Mouse (Mus musculus) cerebellum, adult 2 months (tissue): ENCODE measurements around the gene Ccdc151. TPM values are rescaled to one million over a fixed set of nuclear protein-coding genes. Genes with fewer than 3 reads are reported as not detected.

Source experiments
- DNase-seq, 2 experiments: peaks; one replicate each; pipeline ENCODE4 v3.0.0; 2021
- H3K27ac ChIP-seq: fragments of 200-500 bp; 2 replicates; pipeline ENCODE4 v1.5.1; 2012; ENCODE audit warnings: low read length, control low read depth, inconsistent platforms; ENCODE audit not compliant: insufficient read depth
- H3K27me3 ChIP-seq: fragments of 200-500 bp; 2 replicates; pipeline ENCODE4 v1.6.1; 2012; ENCODE audit warnings: inconsistent platforms, mild to moderate bottlenecking, low read length, moderate library complexity; ENCODE audit not compliant: control insufficient read depth, insufficient read depth
- H3K4me1 ChIP-seq: fragments of 200-500 bp; 2 replicates; pipeline ENCODE4 v1.6.1; 2011; ENCODE audit warnings: low read length; ENCODE audit not compliant: control insufficient read depth, insufficient read depth
- H3K4me3 ChIP-seq: fragments of 200-500 bp; replicated peaks from 2 replicates; pipeline ENCODE3; 2011; ENCODE audit warnings: mild to moderate bottlenecking, low read depth, low read length, control low read depth; ENCODE audit not compliant: insufficient read depth
- CTCF ChIP-seq: fragments of 200-500 bp; IDR thresholded peaks from 2 replicates; pipeline ENCODE4 v1.5.1; 2011; ENCODE audit warnings: low read depth, mild to moderate bottlenecking, control low read depth, low read length, moderate library complexity, borderline replicate concordance; ENCODE audit not compliant: insufficient read depth
- POLR2A ChIP-seq: fragments of 200-500 bp; IDR thresholded peaks from 2 replicates; pipeline ENCODE4 v1.6.1; 2011; ENCODE audit warnings: low read length, control low read depth, borderline replicate concordance; ENCODE audit not compliant: insufficient read depth
- WGBS: fragments of 180-500 bp; shearing (Covaris S2); methylation state at CpG from one replicate; pipeline ENCODE4 v1.1.7; 2018; 5-methylcytosine and 5-hydroxymethylcytosine counted together
- polyA plus RNA-seq: library from polyadenylated mRNA; depleted of rRNA; stranded (reverse); fragments of >200 nt; gene quantifications from 2 replicates; pipeline ENCODE4 v1.2.3, GENCODE M21; 2012

Gene Ccdc151
- polyA plus RNA-seq, 1 experiment = 2.7 TPM

DNA sequence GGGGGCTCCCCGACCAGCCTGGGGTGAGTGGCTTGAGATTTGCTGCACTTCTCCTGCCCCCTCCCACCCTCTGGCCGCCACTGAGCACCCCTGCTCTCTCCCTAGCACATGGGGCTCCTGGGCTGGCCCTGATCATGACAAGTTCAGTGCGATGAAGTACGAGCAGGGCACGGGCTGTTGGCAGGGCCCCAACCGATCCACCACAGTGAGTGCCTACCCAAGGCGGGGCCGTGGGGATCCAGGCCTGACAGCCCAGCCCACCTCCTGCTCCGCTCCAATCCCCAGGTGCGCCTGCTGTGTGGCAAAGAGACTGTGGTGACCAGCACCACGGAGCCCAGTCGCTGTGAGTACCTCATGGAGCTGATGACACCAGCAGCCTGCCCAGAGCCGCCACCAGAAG is 10.3 kb upstream of the Ccdc151 start:
- 62% methylated on average over 13 of the region's 13 CpGs for WGBS
- no peak for DNase-seq
- H3K4me1 ChIP-seq = peaks cover 31% of the 10 kb centered on the region
- no peaks in the 10 kb centered on the region for H3K27me3 ChIP-seq
- no peak overlapping the region for H3K4me3 ChIP-seq
- no peak for TF ChIP-seq CTCF
- TF ChIP-seq POLR2A = no peak
- H3K27ac ChIP-seq = no peak overlapping the region

DNA sequence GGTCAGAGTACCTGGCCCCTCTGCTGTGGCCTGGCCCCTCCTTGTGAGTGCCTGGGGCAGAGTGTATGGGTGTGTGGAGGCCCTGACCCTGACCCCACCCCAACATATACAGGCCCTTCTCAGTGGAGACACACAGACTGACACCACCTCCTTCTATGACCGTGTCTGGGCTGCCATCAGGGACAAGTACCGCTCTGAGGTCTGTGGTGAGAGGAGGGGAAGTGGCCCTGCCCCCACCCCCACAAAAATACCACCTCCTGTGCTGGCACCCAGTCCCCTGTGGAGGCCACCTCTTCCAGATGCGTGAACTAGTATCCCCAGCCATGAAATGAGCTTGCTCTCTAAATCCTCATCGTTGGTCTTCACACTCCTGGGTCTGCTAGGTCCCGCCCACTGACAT is 8.6 kb upstream of the Ccdc151 start:
- WGBS = 78% methylated on average over 5 of the region's 5 CpGs
- no peak for DNase-seq
- peaks cover 18% of the 10 kb centered on the region; the same call in 1 of the 2 replicates for H3K4me1 ChIP-seq
- H3K4me3 ChIP-seq = no peak overlapping the region
- H3K27ac ChIP-seq = no peak overlapping the region
- H3K27me3 ChIP-seq = no peaks in the 10 kb centered on the region
- TF ChIP-seq CTCF (no peak), POLR2A (no peak)

- WGBS = 94% methylated on average over 12 of the region's 12 CpGs
- TF ChIP-seq CTCF (no peak), POLR2A (no peak)
- Histone ChIP-seq H3K4me1 (peaks cover 17% of the 10 kb centered on the region; the same call in 1 of the 2 replicates), H3K4me3 (no peak overlapping the region), H3K27me3 (no peaks in the 10 kb centered on the region), H3K27ac (no peak overlapping the region)
- no peak for DNase-seq
These were observed 2.1 kb upstream of the Ccdc151 start for GRCm38 (mm10) chr9:22004546-22004945.

GRCm38 (mm10) chr9:22003163-22003554 is 725 bp upstream of the Ccdc151 start:
- no peak for DNase-seq
- WGBS = under 1% methylated on average over 18 of the region's 18 CpGs
- Histone ChIP-seq H3K4me1 (peaks cover 14% of the 10 kb centered on the region; the same call in 1 of the 2 replicates), H3K27ac (peak overlapping the region; percentile 63), H3K27me3 (no peaks in the 10 kb centered on the region), H3K4me3 (peak overlapping the region; percentile 91)
- TF ChIP-seq POLR2A (no peak), CTCF (no peak)

DNA sequence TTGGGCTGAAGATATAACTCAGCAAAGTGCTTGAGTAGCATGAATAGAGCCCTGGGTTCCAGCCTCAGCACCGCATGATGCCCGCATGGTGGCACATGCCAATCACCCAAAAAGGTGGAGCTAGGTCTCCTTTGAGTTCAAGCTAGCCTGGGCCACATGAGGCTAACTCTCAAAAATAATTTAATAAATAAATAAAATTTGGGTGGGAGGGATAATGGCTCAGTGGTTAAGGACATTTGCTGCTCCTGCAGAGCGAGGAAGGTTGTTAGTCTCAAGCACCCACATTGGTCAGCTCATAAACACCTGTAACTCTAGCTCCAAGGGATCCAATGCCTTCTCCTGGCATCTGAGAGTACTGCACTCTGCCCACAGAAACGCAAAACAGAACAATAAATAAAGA is 801 bp downstream of the Ccdc151 start:
- no peaks in the 10 kb centered on the region for H3K27me3 ChIP-seq
- TF ChIP-seq CTCF (no peak), POLR2A (no peak)
- peaks cover 14% of the 10 kb centered on the region; the same call in 1 of the 2 replicates for H3K4me1 ChIP-seq
- H3K27ac ChIP-seq = no peak overlapping the region
- no peak for DNase-seq
- H3K4me3 ChIP-seq = no peak overlapping the region
- WGBS = 84% methylated on average over 4 of the region's 4 CpGs

DNA sequence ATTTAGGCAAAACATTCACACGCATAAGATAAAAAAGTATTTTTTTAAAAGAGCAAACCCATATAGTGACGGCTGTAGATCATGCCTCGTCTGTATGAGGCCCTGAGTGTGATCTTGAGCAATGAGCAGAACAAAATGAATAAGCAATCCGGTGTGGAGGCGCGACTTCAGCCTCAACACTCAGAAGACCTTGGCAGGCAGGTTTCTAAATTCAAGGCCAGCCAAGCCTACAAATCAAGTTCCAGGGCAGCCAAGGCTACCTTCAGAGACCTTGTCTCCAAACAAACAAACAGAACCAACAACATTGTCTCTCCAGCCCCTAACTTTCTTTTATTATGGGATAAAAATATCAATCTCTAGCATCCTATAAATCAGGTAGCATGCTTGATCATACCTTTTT is 2.1 kb downstream of the Ccdc151 start:
- DNase-seq = no peak
- Histone ChIP-seq H3K4me1 (peaks cover 14% of the 10 kb centered on the region; the same call in 1 of the 2 replicates), H3K27ac (no peak overlapping the region), H3K27me3 (no peaks in the 10 kb centered on the region), H3K4me3 (no peak overlapping the region)
- TF ChIP-seq POLR2A = no peak
- no peak for TF ChIP-seq CTCF
- 94% methylated on average over 6 of the region's 6 CpGs for WGBS

- TF ChIP-seq CTCF (no peak), POLR2A (no peak)
- Histone ChIP-seq H3K4me3 (no peak overlapping the region), H3K27me3 (no peaks in the 10 kb centered on the region), H3K27ac (no peak overlapping the region), H3K4me1 (no peaks in the 10 kb centered on the region)
- 74% methylated on average over 3 of the region's 3 CpGs for WGBS
- no peak for DNase-seq
These were observed 6.1 kb downstream of the Ccdc151 start for GRCm38 (mm10) chr9:21996178-21996867.

GRCm38 (mm10) chr9:21992227-21992626 is 10.2 kb downstream of the Ccdc151 start:
- DNase-seq = no peak
- WGBS = 82% methylated on average over 4 of the region's 4 CpGs

More at GRCm38 (mm10) chr9:21992227-21992626, 10.2 kb downstream of the Ccdc151 start:
- H3K4me1 ChIP-seq = peaks cover 10% of the 10 kb centered on the region; the same call in 1 of the 2 replicates
- H3K4me3 ChIP-seq = no peak overlapping the region
- no peak overlapping the region for H3K27ac ChIP-seq
- no peaks in the 10 kb centered on the region for H3K27me3 ChIP-seq
- TF ChIP-seq CTCF (no peak), POLR2A (no peak)
